Mouse (Mus musculus) mammary gland, adult 2 months (tissue): Measurements from ENCODE around the gene Plppr5. TPM values are rescaled to one million over a fixed set of nuclear protein-coding genes. Genes with fewer than 3 reads are reported as not detected.

Experiments
- polyA plus RNA-seq: library from polyadenylated mRNA; depleted of rRNA; stranded (reverse); fragments of >200 nt; gene quantifications from 2 replicates; pipeline ENCODE4 v1.2.3, GENCODE M21; 2012; ENCODE audit warnings: low replicate concordance; rRNA removed

Gene Plppr5
- polyA plus RNA-seq: 0.07 TPM in 1 of 2 replicates, not detected in the other

GRCm38 (mm10) chr3:117574529-117575252, at the start of gene Plppr5:
Plppr5 (plus strand) TSS chr3:117574836.

Other genes starting within 250 kb of the Plppr5 start
- gene Plppr4, start 214.0 kb upstream of the Plppr5 start, polyA plus RNA-seq: 0.53 and 0.56 TPM in 2 replicates